14 mouse cellular contexts compared by ENCODE assay signal in the genomic region with DNA sequence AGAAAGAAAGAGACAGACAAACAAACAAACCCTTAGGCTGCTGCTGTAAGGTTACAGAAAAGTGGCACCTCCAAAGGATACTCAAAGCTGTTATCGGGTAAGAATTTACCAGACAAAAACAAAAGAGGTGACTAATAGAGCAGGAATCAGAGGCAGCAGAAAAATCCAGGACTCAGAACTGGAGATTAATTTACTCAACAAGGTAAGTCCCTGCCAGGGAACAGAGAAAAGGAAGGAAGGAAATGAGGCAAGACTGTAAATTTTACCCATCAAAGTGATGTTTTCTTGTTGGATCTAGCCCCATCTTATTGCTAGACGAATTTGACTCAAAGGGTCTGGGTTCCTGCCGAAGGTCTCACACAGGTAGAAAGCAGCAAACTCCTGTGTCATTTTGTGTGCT.
"Had no signal": no experiment of that assay in that cellular context is flagged by ENCODE, and none has a peak within 500 bp of the region (broad histone marks: within the 10 kb centered on the region; RNA-seq: fewer than 3 reads in every experiment).

No protein-coding gene starts in this region.

- H3K9me3 ChIP-seq: limb, embryonic 13.5 days; midbrain, embryonic 10.5 days; midbrain, embryonic 15.5 days had no signal

- H3K27me3 ChIP-seq: limb, embryonic 13.5 days; midbrain, embryonic 15.5 days had no signal

- ATAC-seq: midbrain, embryonic 15.5 days had no signal

- H3K36me3 ChIP-seq: limb, embryonic 13.5 days; midbrain, embryonic 15.5 days had no signal

- H3K9ac ChIP-seq: limb, embryonic 13.5 days; liver, embryonic 14.5 days; midbrain, embryonic 15.5 days had no signal

- H3K27ac ChIP-seq: kidney, postnatal 0 days; layer of hippocampus, adult 2 months; limb, embryonic 13.5 days; liver, embryonic 14.5 days; midbrain, embryonic 10.5 days; midbrain, embryonic 15.5 days; stomach, postnatal 0 days had no signal

- H3K4me3 ChIP-seq: layer of hippocampus, adult 2 months; limb, embryonic 13.5 days; midbrain, embryonic 10.5 days; midbrain, embryonic 15.5 days had no signal

- H3K4me2 ChIP-seq: limb, embryonic 13.5 days; midbrain, embryonic 15.5 days had no signal

- DNase-seq: kidney, adult 9 months; kidney, postnatal 4 days; left cerebral cortex, postnatal 4 days; lung, postnatal 10 days; lung, postnatal 4 days; right cerebral cortex, adult 18-20 months; thymus, postnatal 14 days had no signal
